Mouse (Mus musculus): ENCODE data around the gene Gm10491. TPM values are rescaled to one million over a fixed set of nuclear protein-coding genes. Genes with fewer than 3 reads are reported as not detected.

Gene Gm10491
- polyA plus RNA-seq, 1 experiment = not detected

DNA sequence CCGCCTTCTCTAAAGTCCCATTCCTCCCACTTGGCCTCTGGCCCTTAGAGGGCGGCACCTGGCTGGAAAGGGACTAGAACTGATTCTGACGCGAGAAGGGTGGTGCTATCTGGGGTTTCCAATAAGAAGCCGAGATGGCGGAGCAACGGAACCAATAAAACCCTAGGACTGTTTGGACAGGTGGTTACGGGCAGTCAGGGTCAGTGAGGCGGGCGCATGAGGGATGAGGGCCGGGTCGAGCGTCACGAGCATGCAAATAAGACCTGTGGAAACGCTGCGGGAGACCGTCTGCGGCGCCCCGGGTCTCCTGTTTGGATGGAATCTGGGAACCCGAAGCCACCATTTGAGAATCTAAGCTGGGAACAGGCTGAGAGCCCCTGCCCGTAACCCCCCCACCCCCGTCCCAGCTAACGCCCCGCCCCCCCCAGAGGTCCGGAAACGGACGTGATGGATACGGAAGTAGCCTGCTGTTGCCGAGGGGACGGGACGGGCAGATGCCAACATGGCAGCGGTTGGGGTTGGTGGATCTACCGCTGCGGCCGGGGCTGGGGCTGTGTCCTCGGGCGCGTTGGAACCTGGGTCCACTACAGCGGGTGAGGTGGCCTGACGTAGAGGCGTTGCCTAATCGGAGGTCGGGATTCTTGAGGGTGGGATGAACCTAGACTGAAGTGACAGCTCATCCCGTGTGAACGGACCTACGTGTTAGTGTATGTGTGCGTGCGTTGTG is 23.6 kb downstream of the Gm10491 start, which contains the start of gene Slc35a2:
Gene Slc35a2, plus strand, starts transcription at position 188 of the 727 bp plus-strand sequence.
- Histone ChIP-seq H3K4me1 (ENCODE audit: control insufficient read depth, insufficient read depth, low read length) (no peaks in the 10 kb centered on the region), H3K27ac (ENCODE audit: insufficient read depth, low read length) (peak within 1 kb of the TSS; percentile 87), H3K4me3 (ENCODE audit: insufficient read depth, low read length) (peak within 1 kb of the TSS; percentile 90)
- no peak for TF ChIP-seq CTCF (IDR thresholded peaks at IDR 0.05; ENCODE audit: extremely low read depth, insufficient read depth, low read length)
- TF ChIP-seq POLR2A (IDR thresholded peaks at IDR 0.05; ENCODE audit: extremely low read depth, insufficient read depth, low read length) = peak; percentile 47

GRCm38 (mm10) chrX:7879819-7880218 is 27.8 kb downstream of the Gm10491 start:
- TF ChIP-seq CTCF (IDR thresholded peaks at IDR 0.05; ENCODE audit: extremely low read depth, insufficient read depth, low read length) (peak; percentile 24; the same call in 1 of the 2 replicates), POLR2A (IDR thresholded peaks at IDR 0.05; ENCODE audit: extremely low read depth, insufficient read depth, low read length) (no peak)
- H3K4me3 ChIP-seq (ENCODE audit: insufficient read depth, low read length) = peak overlapping the region; percentile 96
- no peaks in the 10 kb centered on the region for H3K4me1 ChIP-seq (ENCODE audit: control insufficient read depth, insufficient read depth, low read length)
- H3K27ac ChIP-seq (ENCODE audit: insufficient read depth, low read length) = no peak overlapping the region

GRCm38 (mm10) chrX:7878495-7878894 is 29.1 kb downstream of the Gm10491 start:
- peak overlapping the region; percentile 82 for H3K27ac ChIP-seq (ENCODE audit: insufficient read depth, low read length)
- peak overlapping the region; percentile 96 for H3K4me3 ChIP-seq (ENCODE audit: insufficient read depth, low read length)
- H3K4me1 ChIP-seq (ENCODE audit: control insufficient read depth, insufficient read depth, low read length) = no peaks in the 10 kb centered on the region
- TF ChIP-seq POLR2A (IDR thresholded peaks at IDR 0.05; ENCODE audit: extremely low read depth, insufficient read depth, low read length) (no peak), CTCF (IDR thresholded peaks at IDR 0.05; ENCODE audit: extremely low read depth, insufficient read depth, low read length) (no peak)

- TF ChIP-seq POLR2A (IDR thresholded peaks at IDR 0.05; ENCODE audit: extremely low read depth, insufficient read depth, low read length) (peak; percentile 42; the same call in 1 of the 2 replicates), CTCF (IDR thresholded peaks at IDR 0.05; ENCODE audit: extremely low read depth, insufficient read depth, low read length) (no peak)
- peak within 1 kb of the TSS; percentile 82 for H3K27ac ChIP-seq (ENCODE audit: insufficient read depth, low read length)
Observed at GRCm38 (mm10) chrX:7878007-7878419, 29.6 kb downstream of the Gm10491 start, which contains the start of gene Pim2. TSS of gene Pim2 (plus strand) at chrX:7878262.

GRCm38 (mm10) chrX:7869826-7870225 is 37.8 kb downstream of the Gm10491 start:
- TF ChIP-seq CTCF (IDR thresholded peaks at IDR 0.05; ENCODE audit: extremely low read depth, insufficient read depth, low read length) (no peak), POLR2A (IDR thresholded peaks at IDR 0.05; ENCODE audit: extremely low read depth, insufficient read depth, low read length) (no peak)
- no peak overlapping the region for H3K27ac ChIP-seq (ENCODE audit: insufficient read depth, low read length)
- no peaks in the 10 kb centered on the region for H3K4me1 ChIP-seq (ENCODE audit: control insufficient read depth, insufficient read depth, low read length)
- H3K4me3 ChIP-seq (ENCODE audit: insufficient read depth, low read length) = no peak overlapping the region

More at GRCm38 (mm10) chrX:7878007-7878419, 29.6 kb downstream of the Gm10491 start, which contains the start of gene Pim2:
- Histone ChIP-seq H3K4me3 (ENCODE audit: insufficient read depth, low read length) (peak within 1 kb of the TSS; percentile 96), H3K4me1 (ENCODE audit: control insufficient read depth, insufficient read depth, low read length) (no peaks in the 10 kb centered on the region)

GRCm38 (mm10) chrX:7868506-7868905 is 39.1 kb downstream of the Gm10491 start:
- Histone ChIP-seq H3K4me1 (ENCODE audit: control insufficient read depth, insufficient read depth, low read length) (no peaks in the 10 kb centered on the region), H3K27ac (ENCODE audit: insufficient read depth, low read length) (no peak overlapping the region)
- no peak for TF ChIP-seq CTCF (IDR thresholded peaks at IDR 0.05; ENCODE audit: extremely low read depth, insufficient read depth, low read length)
- no peak for TF ChIP-seq POLR2A (IDR thresholded peaks at IDR 0.05; ENCODE audit: extremely low read depth, insufficient read depth, low read length)

DNA sequence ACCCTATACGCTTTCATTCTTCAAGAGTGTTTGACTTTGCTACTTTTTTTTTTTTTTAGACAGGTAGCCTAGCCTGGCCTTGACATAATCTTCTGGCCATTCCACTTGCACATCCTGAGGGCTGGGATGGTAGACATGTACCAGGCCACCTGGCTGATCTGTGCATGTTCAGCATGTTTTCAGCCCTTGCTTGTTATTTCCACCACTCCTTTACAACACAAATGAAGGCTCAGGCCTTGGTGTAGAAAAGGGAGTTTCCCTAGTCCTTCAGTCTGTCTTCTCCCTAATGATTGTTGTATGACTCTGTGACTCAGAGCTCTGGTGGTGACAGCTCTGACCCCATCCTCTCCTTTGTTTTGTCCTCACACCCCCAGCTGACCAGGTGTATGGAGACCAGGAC is 40.5 kb downstream of the Gm10491 start:
- Histone ChIP-seq H3K4me1 (ENCODE audit: control insufficient read depth, insufficient read depth, low read length) (no peaks in the 10 kb centered on the region), H3K4me3 (ENCODE audit: insufficient read depth, low read length) (no peak overlapping the region), H3K27ac (ENCODE audit: insufficient read depth, low read length) (no peak overlapping the region)
- TF ChIP-seq POLR2A (IDR thresholded peaks at IDR 0.05; ENCODE audit: extremely low read depth, insufficient read depth, low read length) = no peak
- no peak for TF ChIP-seq CTCF (IDR thresholded peaks at IDR 0.05; ENCODE audit: extremely low read depth, insufficient read depth, low read length)

More at GRCm38 (mm10) chrX:7868506-7868905, 39.1 kb downstream of the Gm10491 start:
- no peak overlapping the region for H3K4me3 ChIP-seq (ENCODE audit: insufficient read depth, low read length)

- Histone ChIP-seq H3K4me1 (ENCODE audit: control insufficient read depth, insufficient read depth, low read length) (no peaks in the 10 kb centered on the region), H3K4me3 (ENCODE audit: insufficient read depth, low read length) (no peak overlapping the region), H3K27ac (ENCODE audit: insufficient read depth, low read length) (no peak overlapping the region)
- no peak for TF ChIP-seq CTCF (IDR thresholded peaks at IDR 0.05; ENCODE audit: extremely low read depth, insufficient read depth, low read length)
- TF ChIP-seq POLR2A (IDR thresholded peaks at IDR 0.05; ENCODE audit: extremely low read depth, insufficient read depth, low read length) = no peak
Observed at GRCm38 (mm10) chrX:7865786-7866185, 41.8 kb downstream of the Gm10491 start.

GRCm38 (mm10) chrX:7865343-7865742 is 42.3 kb downstream of the Gm10491 start:
- Histone ChIP-seq H3K27ac (ENCODE audit: insufficient read depth, low read length) (no peak overlapping the region), H3K4me3 (ENCODE audit: insufficient read depth, low read length) (no peak overlapping the region), H3K4me1 (ENCODE audit: control insufficient read depth, insufficient read depth, low read length) (no peaks in the 10 kb centered on the region)
- no peak for TF ChIP-seq CTCF (IDR thresholded peaks at IDR 0.05; ENCODE audit: extremely low read depth, insufficient read depth, low read length)
- no peak for TF ChIP-seq POLR2A (IDR thresholded peaks at IDR 0.05; ENCODE audit: extremely low read depth, insufficient read depth, low read length)

- no peak overlapping the region for H3K4me3 ChIP-seq (ENCODE audit: insufficient read depth, low read length)
- H3K27ac ChIP-seq (ENCODE audit: insufficient read depth, low read length) = no peak overlapping the region
- H3K4me1 ChIP-seq (ENCODE audit: control insufficient read depth, insufficient read depth, low read length) = no peaks in the 10 kb centered on the region
- no peak for TF ChIP-seq POLR2A (IDR thresholded peaks at IDR 0.05; ENCODE audit: extremely low read depth, insufficient read depth, low read length)
- no peak for TF ChIP-seq CTCF (IDR thresholded peaks at IDR 0.05; ENCODE audit: extremely low read depth, insufficient read depth, low read length)
Observed at GRCm38 (mm10) chrX:7864551-7864950, 43.1 kb downstream of the Gm10491 start.
